Mouse (Mus musculus) brain, embryonic 14.5 days (tissue): ENCODE measurements around the gene Snx27.

ENCODE experiments used
- CTCF ChIP-seq: fragments of 200-500 bp; IDR thresholded peaks from 2 replicates; pipeline ENCODE4 v1.5.1; 2012; ENCODE audit warnings: inconsistent platforms, mild to moderate bottlenecking, moderate library complexity, borderline replicate concordance; ENCODE audit not compliant: insufficient read depth, insufficient read length; ENCODE audit errors: extremely low read depth
- POLR2A ChIP-seq: fragments of 200-500 bp; IDR thresholded peaks from 2 replicates; pipeline ENCODE4 v1.6.1; 2012; ENCODE audit warnings: mild to moderate bottlenecking, inconsistent platforms, borderline replicate concordance; ENCODE audit not compliant: poor library complexity, insufficient read depth, insufficient read length, severe bottlenecking; ENCODE audit errors: extremely low read depth

DNA sequence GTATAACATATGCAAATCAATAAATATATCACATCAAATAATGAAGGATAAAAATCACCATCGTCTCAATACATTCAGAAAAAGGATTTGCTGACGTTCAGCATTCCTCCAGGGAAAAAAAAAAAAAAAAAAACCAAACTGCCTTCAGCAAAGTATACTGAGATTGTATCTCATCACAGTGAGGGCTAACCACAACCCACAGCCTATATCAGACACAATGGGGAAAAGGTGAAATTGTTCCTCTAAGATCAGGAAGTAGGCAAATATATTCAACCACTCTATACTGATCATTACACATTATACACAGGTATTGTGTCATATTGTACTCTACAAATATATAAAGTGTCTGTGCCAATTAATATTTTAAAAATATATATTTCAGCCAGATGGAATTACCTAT, 33.5 kb downstream of the Snx27 start:
- TF ChIP-seq CTCF (no peak), POLR2A (no peak)
